Mouse (Mus musculus) forebrain, embryonic 15.5 days (tissue): ENCODE data around the gene Piwil1. TPM values are rescaled to one million over a fixed set of nuclear protein-coding genes. Genes with fewer than 3 reads are reported as not detected.
"Not testable (repeated sequence)": the region's sequence is repeated elsewhere in the genome, so short reads cannot be mapped to it uniquely, and the experiment has no call there.

ENCODE experiments used
- ATAC-seq: fragments of 200-750 bp; cut with Nextera tagmentation; replicated peaks from 2 replicates; pipeline ENCODE4 v1.8.0; 2017; ENCODE audit warnings: mild to moderate bottlenecking, moderate TSS enrichment, moderate library complexity
- H3K27ac ChIP-seq: fragments of 300-500 bp; sonication (generic); replicated peaks from 2 replicates; pipeline ENCODE4 v1.5.1; 2015; ENCODE audit warnings: mild to moderate bottlenecking, inconsistent platforms
- H3K27me3 ChIP-seq: fragments of 300-500 bp; sonication (generic); 2 replicates; pipeline ENCODE4 v1.6.1; 2015; ENCODE audit warnings: inconsistent platforms
- H3K36me3 ChIP-seq: fragments of 300-500 bp; sonication (generic); 2 replicates; pipeline ENCODE4 v1.6.1; 2015; ENCODE audit warnings: mild to moderate bottlenecking, inconsistent platforms
- H3K4me1 ChIP-seq: fragments of 300-500 bp; sonication (generic); 2 replicates; pipeline ENCODE4 v1.6.1; 2015; ENCODE audit warnings: inconsistent platforms
- H3K4me2 ChIP-seq: fragments of 300-500 bp; sonication (generic); replicated peaks from 2 replicates; pipeline ENCODE4 v1.6.1; 2015; ENCODE audit warnings: mild to moderate bottlenecking, inconsistent platforms
- H3K4me3 ChIP-seq: fragments of 300-500 bp; sonication (generic); 2 replicates; pipeline ENCODE4 v1.5.1; 2015; ENCODE audit warnings: mild to moderate bottlenecking, inconsistent platforms
- H3K9ac ChIP-seq: fragments of 300-500 bp; sonication (generic); replicated peaks from 2 replicates; pipeline ENCODE4 v1.6.1; 2015; ENCODE audit warnings: mild to moderate bottlenecking, inconsistent platforms
- H3K9me3 ChIP-seq: fragments of 300-500 bp; sonication (generic); 2 replicates; pipeline ENCODE4 v1.6.1; 2016; ENCODE audit warnings: inconsistent platforms
- WGBS: fragments of 180-500 bp; shearing (Covaris S2); methylation state at CpG from one replicate; pipeline ENCODE4 v1.1.7; 2015; ENCODE audit warnings: mixed read lengths; 5-methylcytosine and 5-hydroxymethylcytosine counted together
- polyA plus RNA-seq: library from polyadenylated mRNA; unstranded; fragments of >200 nt; fragmentation: Nextera tagmentation; extraction: Ambion mirVana; gene quantifications from 2 replicates; pipeline ENCODE4 v1.2.1, GENCODE M21; 2015

The Piwil1 gene
- polyA plus RNA-seq, 1 experiment from 2014 or later, result 0.14 TPM

DNA sequence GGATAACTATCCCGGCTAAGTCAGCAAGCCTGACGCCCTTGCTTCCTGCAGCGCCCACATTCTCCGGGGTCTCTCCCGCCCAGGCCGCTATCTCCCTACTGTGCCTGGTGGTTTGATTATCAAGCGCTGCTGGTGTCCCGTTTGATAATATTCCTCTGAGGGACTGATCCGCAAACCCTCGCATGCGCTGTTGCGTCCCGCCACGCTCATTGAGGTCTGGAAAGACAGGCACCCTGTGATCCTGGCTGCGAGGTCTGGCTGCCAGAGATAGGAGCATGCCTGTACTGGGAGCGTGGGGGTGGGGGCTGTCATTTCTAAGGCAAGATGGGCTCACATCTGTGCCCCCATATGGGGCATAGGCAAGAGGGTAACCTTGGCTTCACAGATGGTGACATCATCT is 12.8 kb downstream of the Piwil1 start:
- H3K9me3 ChIP-seq, result no peaks in the 10 kb centered on the region
- H3K4me1 ChIP-seq, result no peaks in the 10 kb centered on the region
- WGBS, result 78% methylated on average over 16 of the region's 16 CpGs
- no peak overlapping the region for H3K4me2 ChIP-seq
- no peaks in the 10 kb centered on the region for H3K27me3 ChIP-seq
- no peak for ATAC-seq
- no peak overlapping the region for H3K4me3 ChIP-seq
- no peak overlapping the region for H3K27ac ChIP-seq
- H3K36me3 ChIP-seq, result no peaks in the 10 kb centered on the region
- H3K9ac ChIP-seq, result no peak overlapping the region

DNA sequence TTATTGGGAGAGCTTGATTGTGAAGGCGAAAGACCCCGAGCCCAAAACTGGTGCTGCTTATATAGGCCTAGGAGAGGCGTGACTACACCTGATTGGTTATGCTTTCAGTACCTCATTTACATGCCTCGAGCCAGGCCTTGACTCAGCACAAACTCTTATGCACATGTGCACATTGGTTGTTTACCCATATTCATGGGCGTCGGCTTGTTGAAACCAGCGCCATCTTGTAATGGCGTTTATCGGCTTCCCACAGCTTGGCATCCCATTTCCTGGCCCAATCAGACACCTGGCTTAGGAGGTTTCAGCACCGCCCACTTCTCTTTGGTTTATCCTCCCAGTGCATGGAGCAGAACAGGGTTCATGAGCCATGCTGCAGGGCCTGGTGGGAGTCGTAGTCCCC is 18.1 kb downstream of the Piwil1 start:
- ATAC-seq, H3K4me2 ChIP-seq, H3K27ac ChIP-seq, H3K4me3 ChIP-seq, H3K9me3 ChIP-seq, H3K4me1 ChIP-seq, H3K27me3 ChIP-seq, H3K9ac ChIP-seq, H3K36me3 ChIP-seq: not testable (repeated sequence)
- 92% methylated on average over 11 of the region's 11 CpGs for WGBS

DNA sequence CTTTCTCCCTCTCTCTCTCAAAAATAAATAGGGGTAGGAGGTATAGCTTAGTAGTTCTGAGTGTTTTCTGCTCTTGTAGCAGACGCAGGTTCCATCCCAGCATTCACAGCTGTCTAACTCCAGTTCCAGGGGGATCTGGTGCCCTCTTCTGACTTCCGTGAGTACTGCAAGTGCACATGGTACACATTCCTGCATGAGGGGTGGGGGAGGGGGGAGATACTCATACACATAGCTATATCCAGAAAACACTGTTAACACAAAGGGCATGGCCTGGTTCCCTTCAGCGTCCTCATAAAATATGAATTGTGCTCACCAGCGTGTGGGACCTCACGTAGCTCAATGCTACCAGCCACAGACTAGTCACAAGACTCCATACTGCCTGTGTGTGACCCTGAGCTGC is 27.0 kb downstream of the Piwil1 start:
- Histone ChIP-seq H3K9me3 (no peaks in the 10 kb centered on the region), H3K27me3 (no peaks in the 10 kb centered on the region), H3K4me1 (no peaks in the 10 kb centered on the region), H3K9ac (no peak overlapping the region), H3K27ac (no peak overlapping the region), H3K4me3 (no peak overlapping the region), H3K4me2 (no peak overlapping the region), H3K36me3 (no peaks in the 10 kb centered on the region)
- ATAC-seq, result no peak
- WGBS, result 81% methylated on average over 5 of the region's 5 CpGs

DNA sequence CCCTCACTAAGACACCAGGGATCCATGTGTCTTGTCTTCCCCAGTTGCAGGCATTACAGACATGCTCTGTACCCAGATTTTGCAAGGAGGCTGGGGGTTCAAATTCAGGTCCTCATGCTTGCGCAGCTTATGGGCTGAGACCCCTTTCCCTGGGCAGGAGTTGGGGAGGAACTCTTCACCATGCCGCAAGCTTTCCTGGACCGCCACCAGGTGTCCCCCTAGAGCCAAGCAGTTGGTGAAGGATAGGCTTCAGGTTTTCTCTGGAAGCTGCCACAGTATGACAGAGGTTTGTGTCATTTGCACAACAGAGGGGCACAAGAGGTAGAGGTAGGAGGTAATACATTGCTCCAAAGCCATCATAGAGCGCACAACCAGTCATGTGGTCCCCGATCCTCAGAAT is 28.3 kb downstream of the Piwil1 start:
- WGBS, result 40% methylated on average over 5 of the region's 5 CpGs
- ATAC-seq, result no peak

DNA sequence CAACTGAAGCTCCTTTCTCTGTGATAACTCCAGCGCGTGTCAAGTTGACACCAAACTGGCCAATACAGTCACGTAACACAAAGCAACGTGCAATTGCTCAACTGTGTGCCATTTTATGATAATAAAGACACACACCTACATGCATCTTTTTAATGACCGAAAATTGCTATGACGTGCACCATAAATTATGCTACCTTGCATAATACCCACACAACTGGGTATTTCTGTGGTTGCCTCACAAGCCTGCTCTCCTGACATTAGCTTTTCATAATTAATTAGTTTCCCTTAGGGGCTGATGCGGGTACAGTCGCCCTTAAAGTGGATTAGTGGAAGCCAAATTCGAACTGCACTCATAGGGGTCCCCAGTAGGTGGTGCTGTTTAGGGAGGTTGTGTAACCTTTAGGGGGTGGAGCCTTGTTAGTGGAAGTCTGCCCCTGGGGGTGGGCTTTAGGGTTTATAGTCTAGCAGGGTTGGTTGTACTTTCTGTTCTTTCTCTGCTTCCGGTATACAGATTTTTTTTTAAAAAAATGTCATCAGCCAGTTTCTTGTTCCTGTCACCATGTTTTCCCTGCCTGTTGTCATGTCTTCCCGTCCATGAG is 30.2 kb downstream of the Piwil1 start:
- ATAC-seq, result no peak
- Histone ChIP-seq H3K4me1 (no peaks in the 10 kb centered on the region), H3K4me3 (no peak overlapping the region), H3K27ac (no peak overlapping the region), H3K27me3 (no peaks in the 10 kb centered on the region), H3K4me2 (no peak overlapping the region), H3K36me3 (no peaks in the 10 kb centered on the region), H3K9me3 (no peaks in the 10 kb centered on the region), H3K9ac (no peak overlapping the region)
- WGBS, result 70% methylated on average over 11 of the region's 11 CpGs

More for the DNA sequence above, 28.3 kb downstream of the Piwil1 start:
- Histone ChIP-seq H3K9me3 (no peaks in the 10 kb centered on the region), H3K4me2 (no peak overlapping the region), H3K4me3 (no peak overlapping the region), H3K27me3 (no peaks in the 10 kb centered on the region), H3K9ac (no peak overlapping the region), H3K27ac (no peak overlapping the region), H3K4me1 (no peaks in the 10 kb centered on the region), H3K36me3 (no peaks in the 10 kb centered on the region)

DNA sequence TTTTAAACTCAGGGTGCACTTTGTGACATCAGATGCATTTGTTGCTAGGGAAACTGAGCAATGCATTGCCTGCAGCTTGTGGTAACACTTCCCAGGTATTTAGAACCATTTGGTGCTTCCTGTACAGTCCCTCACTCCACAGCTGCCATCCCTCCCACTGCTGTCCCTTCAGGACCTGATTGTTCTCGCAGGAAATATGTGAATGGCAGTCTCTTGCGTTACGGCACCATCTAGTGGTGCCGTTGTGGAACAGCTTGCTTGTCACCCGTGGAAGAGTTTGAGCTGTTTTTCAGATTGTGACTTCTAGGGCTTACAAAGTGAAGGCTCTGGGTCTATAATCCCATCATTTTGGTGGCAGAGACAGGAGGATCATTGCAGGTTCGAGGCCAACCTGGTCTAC is 31.6 kb downstream of the Piwil1 start:
- H3K36me3 ChIP-seq, result no peaks in the 10 kb centered on the region
- 6% methylated on average over 6 of the region's 6 CpGs for WGBS
- no peak overlapping the region for H3K4me3 ChIP-seq
- no peak overlapping the region for H3K9ac ChIP-seq
- no peak overlapping the region for H3K4me2 ChIP-seq
- no peaks in the 10 kb centered on the region for H3K4me1 ChIP-seq
- ATAC-seq, result no peak; the same call in 1 of the 2 replicates
- no peaks in the 10 kb centered on the region for H3K27me3 ChIP-seq
- no peaks in the 10 kb centered on the region for H3K9me3 ChIP-seq
- H3K27ac ChIP-seq, result no peak overlapping the region

DNA sequence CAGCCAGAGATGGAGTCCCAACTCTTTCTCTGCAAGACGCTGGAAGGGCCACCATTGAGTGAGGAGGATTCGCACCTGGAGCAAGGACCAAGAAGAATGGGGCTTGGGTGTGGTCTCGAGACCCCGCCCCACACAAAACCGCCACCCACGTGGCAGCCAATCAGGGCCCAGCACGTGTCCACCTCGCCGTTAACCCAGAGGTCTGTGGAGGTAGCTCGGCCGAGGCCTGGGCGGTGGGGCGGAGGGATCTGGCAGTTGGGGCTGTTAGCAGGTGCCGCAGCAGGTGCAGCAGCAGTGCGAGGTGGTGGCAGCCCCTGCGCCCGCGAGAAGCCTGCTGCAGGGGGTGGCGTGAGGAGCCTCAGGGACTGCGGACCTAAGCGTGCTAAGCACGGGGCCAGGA is 33.6 kb downstream of the Piwil1 start:
- Histone ChIP-seq H3K9me3 (no peaks in the 10 kb centered on the region), H3K4me3 (no peak overlapping the region), H3K4me2 (no peak overlapping the region), H3K36me3 (no peaks in the 10 kb centered on the region), H3K27ac (no peak overlapping the region), H3K27me3 (no peaks in the 10 kb centered on the region), H3K4me1 (no peaks in the 10 kb centered on the region; the same call in 1 of the 2 replicates), H3K9ac (no peak overlapping the region)
- 80% methylated on average over 22 of the region's 22 CpGs for WGBS
- ATAC-seq, result no peak

DNA sequence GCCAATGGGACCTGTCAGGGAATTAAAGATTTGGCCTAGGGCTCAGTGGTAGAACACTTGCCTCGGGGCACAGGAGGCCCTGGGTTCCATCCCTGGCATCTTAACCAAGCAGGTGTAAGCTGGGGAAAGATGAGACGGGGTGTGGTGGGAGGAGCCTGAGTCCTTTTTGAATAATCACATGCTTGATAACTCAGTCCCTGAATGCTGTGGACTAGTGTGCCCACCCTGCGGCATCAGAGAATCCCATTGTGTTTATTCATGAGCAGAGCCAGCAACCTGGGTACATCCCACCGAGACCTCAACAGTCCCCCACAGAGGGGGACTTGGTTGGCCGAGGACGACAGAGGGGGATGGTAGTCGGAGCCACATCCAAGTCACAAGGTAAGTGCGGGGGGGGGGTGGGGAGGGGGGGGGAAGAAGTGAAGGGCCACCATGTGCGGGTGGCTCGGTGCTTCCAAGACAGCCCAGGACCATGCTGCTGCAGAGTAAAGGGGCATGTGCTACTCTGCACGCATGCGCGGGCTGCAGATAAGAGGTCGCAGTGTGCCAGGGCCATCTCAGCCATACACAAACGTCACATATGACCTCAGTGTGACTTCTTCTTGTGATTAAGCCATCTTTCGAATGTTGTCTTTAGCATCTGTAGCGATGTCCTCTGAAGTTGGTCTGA is 37.0 kb downstream of the Piwil1 start:
- no peaks in the 10 kb centered on the region for H3K36me3 ChIP-seq
- no peaks in the 10 kb centered on the region for H3K27me3 ChIP-seq
- H3K4me1 ChIP-seq, result no peaks in the 10 kb centered on the region; the same call in 1 of the 2 replicates
- peak overlapping the region; percentile 8; the same call in 1 of the 2 replicates for H3K4me3 ChIP-seq
- H3K4me2 ChIP-seq, result peak overlapping the region; percentile 15
- H3K9me3 ChIP-seq, result no peaks in the 10 kb centered on the region
- 18% methylated on average over 15 of the region's 17 CpGs for WGBS
- peak; percentile 68; the same call in 1 of the 2 replicates for ATAC-seq
- no peak overlapping the region for H3K9ac ChIP-seq
- H3K27ac ChIP-seq, result no peak overlapping the region

DNA sequence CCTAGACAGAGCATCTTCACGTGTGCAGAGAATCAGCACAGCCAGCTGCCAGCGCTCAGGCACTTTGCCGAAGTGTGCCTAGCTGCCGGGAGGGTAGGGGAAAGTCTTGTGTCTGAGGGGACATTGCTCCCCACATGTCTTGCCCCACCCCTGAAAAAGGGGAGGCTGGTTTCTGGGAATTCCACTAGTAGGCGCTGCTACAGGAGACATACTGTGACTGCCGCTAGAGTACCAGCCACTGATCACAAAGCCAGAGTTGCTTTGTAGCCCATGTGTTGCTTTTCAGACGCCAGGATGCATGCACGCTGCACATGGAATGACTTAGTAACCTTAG is 37.5 kb downstream of the Piwil1 start:
- Histone ChIP-seq H3K4me3 (no peak overlapping the region), H3K4me1 (no peaks in the 10 kb centered on the region; the same call in 1 of the 2 replicates), H3K27me3 (no peaks in the 10 kb centered on the region), H3K9me3 (no peaks in the 10 kb centered on the region), H3K27ac (no peak overlapping the region), H3K4me2 (peak overlapping the region; percentile 15), H3K36me3 (no peaks in the 10 kb centered on the region), H3K9ac (no peak overlapping the region)
- no peak; the same call in 1 of the 2 replicates for ATAC-seq
- WGBS, result 18% methylated on average over 8 of the region's 8 CpGs

DNA sequence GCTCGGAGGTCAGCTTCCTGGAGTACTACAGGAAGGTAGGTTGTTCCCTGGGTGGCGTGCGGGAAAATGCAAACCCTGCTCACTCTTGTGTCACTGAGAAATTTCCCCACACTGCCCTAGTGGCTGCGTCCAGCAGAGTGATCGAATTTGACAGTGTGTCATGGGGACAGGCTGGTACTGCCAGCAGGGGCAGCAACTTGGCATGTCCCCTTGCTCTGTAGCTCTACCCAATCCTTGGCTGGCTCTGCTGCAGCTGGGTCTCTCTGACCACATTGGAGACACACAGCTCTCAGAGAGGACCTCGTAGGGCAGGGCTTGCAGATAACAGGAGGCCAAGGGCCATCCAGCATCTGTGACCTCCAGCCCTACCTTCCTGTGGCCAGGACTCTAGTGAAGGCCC is 42.0 kb downstream of the Piwil1 start:
- Histone ChIP-seq H3K27me3 (no peaks in the 10 kb centered on the region), H3K4me3 (no peak overlapping the region), H3K4me1 (no peaks in the 10 kb centered on the region; the same call in 1 of the 2 replicates), H3K9ac (no peak overlapping the region), H3K9me3 (no peaks in the 10 kb centered on the region), H3K27ac (no peak overlapping the region), H3K36me3 (no peaks in the 10 kb centered on the region), H3K4me2 (no peak overlapping the region)
- 95% methylated on average over 6 of the region's 6 CpGs for WGBS
- no peak for ATAC-seq

DNA sequence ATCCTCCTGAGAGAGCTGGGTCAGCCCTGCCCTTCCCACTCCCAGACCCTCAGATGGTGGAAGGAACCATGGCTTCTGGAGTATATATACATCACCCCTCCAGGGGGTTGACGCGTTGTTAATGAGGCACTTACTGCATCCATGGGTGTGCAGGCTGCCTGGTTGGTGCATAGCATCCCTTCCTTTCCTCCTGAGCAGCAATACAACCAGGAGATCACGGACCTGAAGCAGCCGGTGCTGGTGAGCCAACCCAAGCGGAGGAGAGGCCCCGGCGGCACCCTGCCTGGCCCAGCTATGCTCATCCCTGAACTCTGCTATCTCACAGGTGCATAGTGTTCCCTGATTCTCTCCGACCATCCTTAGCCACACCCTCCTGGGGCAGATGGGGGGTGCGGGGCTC is 42.9 kb downstream of the Piwil1 start:
- ATAC-seq, result no peak
- H3K9ac ChIP-seq, result no peak overlapping the region
- 85% methylated on average over 9 of the region's 9 CpGs for WGBS

DNA sequence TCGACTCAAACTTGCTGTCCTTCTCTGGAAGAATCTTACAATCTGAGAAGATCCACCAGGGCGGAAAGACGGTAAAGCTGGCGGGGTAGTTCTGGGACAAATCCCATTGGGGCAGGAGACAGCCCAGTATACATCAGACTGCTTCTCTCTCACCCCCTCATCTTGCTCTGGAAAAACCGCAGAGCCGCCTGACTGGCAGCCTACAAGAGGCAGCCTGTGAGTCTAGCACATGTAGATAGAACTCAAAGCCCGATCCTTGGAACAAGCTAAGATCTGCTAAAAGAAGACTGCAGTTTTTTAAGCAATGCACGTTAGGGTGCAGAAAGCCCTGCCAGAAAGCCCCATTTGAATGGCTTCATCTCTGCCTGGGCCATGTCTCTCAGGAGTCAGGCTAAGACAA is 43.9 kb downstream of the Piwil1 start:
- Histone ChIP-seq H3K4me3 (no peak overlapping the region), H3K36me3 (no peaks in the 10 kb centered on the region), H3K9me3 (no peaks in the 10 kb centered on the region), H3K9ac (no peak overlapping the region), H3K27me3 (no peaks in the 10 kb centered on the region), H3K4me1 (no peaks in the 10 kb centered on the region), H3K4me2 (no peak overlapping the region), H3K27ac (no peak overlapping the region)
- ATAC-seq, result no peak
- 84% methylated on average over 8 of the region's 8 CpGs for WGBS

More for the DNA sequence above, 42.9 kb downstream of the Piwil1 start:
- no peak overlapping the region for H3K4me2 ChIP-seq
- H3K27ac ChIP-seq, result no peak overlapping the region
- H3K4me1 ChIP-seq, result no peaks in the 10 kb centered on the region
- no peak overlapping the region for H3K4me3 ChIP-seq
- no peaks in the 10 kb centered on the region for H3K9me3 ChIP-seq
- H3K36me3 ChIP-seq, result no peaks in the 10 kb centered on the region
- H3K27me3 ChIP-seq, result no peaks in the 10 kb centered on the region

DNA sequence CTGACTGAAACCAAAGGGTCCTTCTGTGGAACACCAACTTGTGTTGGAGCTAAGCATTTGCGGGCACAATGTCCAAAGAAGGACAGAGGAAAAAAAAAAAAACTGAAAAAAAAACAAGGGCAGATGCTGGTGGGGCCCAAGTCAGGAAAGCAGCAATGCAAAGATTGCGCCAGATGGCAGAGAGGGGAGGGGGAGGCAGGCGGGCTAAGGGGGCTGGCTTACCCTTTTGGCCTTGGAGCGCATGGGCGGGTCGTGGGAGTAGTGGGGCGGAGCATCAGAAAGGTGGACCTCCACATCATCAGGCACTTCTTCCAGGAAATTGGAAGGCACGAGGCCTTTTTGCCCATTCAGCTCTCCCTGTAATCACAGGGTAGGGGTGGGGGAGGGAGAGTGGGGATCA is 58.8 kb downstream of the Piwil1 start:
- H3K4me1 ChIP-seq, result no peaks in the 10 kb centered on the region
- no peak for ATAC-seq
- WGBS, result 64% methylated on average over 8 of the region's 8 CpGs

More for the DNA sequence above, 58.8 kb downstream of the Piwil1 start:
- Histone ChIP-seq H3K36me3 (no peaks in the 10 kb centered on the region), H3K9me3 (no peaks in the 10 kb centered on the region), H3K4me3 (no peak overlapping the region), H3K27me3 (no peaks in the 10 kb centered on the region), H3K4me2 (no peak overlapping the region), H3K9ac (no peak overlapping the region), H3K27ac (no peak overlapping the region)
